Mouse (Mus musculus) CD4-positive naive resting alpha-beta T cell, adult 76 days (primary cell): ENCODE data around the gene Mtfmt. TPM values are rescaled to one million over a fixed set of nuclear protein-coding genes. Genes with fewer than 3 reads are reported as not detected.

Source experiments
- total RNA-seq: library from RNA; stranded (reverse); gene quantifications from one replicate; pipeline ENCODE4 v1.2.4, GENCODE M21; 2023

The Mtfmt gene
- 26.2 TPM for total RNA-seq

DNA sequence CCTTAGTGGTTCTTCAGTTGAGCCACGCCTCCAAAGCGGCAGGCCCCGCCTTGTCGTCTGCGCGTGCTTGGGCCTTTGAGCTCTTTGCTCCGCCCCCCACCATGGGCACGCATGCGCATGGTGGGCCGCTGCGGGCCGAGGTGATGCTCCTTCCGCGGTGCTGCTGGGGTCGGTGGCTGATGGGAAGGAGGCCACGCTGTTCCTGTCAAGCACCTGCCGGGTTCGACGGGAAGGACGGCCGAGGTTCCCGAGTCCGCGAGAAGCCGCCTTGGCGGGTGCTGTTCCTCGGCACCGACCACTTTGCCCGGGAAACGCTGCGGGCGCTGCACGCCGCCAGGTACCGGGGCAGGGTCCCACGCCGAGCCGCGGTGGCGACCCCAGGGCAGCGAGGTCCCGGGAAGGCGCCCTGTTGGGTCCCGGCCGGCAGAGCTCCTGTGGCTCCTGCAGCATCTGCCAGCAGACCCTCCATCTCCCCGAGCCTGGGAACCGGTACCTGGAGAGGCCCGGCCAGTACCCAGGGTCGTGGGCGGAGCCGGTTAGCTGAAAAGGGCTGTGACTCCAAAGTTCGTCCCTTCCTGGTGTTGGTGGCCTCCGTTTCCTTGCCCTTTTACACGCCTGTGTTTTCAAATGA is at the start of gene Mtfmt:
Mtfmt (plus strand) TSS at position 112 of the 631 bp plus-strand sequence.

DNA sequence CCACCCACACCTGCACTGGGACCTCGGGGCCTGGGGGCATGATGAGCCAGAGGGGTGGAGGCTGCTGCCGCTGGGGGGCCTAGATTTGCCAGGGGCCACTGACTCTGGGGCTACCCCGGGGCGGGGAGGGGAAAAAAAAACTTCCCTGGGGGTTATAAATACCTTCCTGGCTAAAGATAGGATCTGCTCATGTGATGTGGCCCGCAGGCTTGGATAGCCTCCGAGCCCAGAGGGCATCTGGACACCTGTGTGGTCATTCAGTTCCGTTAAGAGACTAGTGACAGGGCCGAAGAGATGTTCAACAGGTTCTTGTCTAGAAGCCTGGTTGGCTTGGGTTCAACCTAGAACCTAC is 44.0 kb upstream of the Mtfmt start, which contains the start of gene Kbtbd13:
Kbtbd13 (minus strand) TSS at position 40 of the 352 bp plus-strand sequence.

GRCm38 (mm10) chr9:65398279-65398678 is 37.3 kb upstream of the Mtfmt start, which contains the start of gene Rasl12:
Rasl12 (plus strand) TSS chr9:65398506.

DNA sequence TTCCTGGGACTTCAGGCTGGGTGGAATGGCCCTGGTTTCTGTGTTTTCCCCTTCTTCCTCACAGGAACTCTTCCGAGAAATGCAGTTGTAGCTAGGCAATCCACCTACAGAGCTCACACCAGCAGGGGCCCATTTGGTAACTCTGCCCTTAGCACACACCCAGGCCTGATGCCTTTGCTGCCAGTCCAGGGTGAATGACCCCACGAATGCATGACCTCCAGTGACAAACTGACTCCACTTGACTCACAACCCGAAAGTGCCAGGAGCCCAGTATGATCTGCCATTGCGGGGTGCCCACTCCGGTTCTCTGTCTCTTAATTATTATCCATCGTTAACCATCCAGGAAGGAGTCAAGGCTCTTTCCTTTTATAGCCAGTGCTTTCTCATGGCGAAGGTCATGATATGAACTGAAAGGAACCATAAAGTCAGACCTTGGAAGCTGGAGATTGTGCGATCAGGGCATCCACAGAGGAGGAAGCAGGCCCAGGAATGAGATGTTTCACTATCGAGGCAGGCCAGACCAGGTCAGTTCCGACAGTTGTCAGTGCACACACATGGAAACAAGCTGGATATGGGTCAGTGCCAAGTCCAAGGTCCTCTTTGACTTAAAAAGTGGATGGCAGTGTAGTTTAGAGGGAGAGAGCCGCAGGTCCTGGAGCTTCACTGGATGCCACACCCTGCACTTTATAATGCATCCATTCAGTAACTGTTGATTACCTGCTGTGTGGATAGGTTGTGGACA is 12.7 kb upstream of the Mtfmt start, which contains the start of gene Slc51b:
Slc51b (minus strand) TSS at position 196 of the 742 bp plus-strand sequence.

GRCm38 (mm10) chr9:65460732-65461442 is 25.3 kb downstream of the Mtfmt start, which contains the start of gene Spg21:
Spg21 (plus strand) TSS chr9:65460947.

Other genes with a start within 250 kb of the Mtfmt start
- gene Parp16, start 240.4 kb upstream of the Mtfmt start, total RNA-seq: 5.6 TPM
- not detected for gene Cilp, start 170.6 kb upstream of the Mtfmt start, total RNA-seq
- 21.3 TPM for gene Clpx, start 141.5 kb upstream of the Mtfmt start, total RNA-seq
- gene Pdcd7, start 89.7 kb upstream of the Mtfmt start, total RNA-seq: 16.7 TPM
- 0.88 TPM for gene Ubap1l, start 74.7 kb upstream of the Mtfmt start, total RNA-seq
- not detected for gene Kbtbd13, start 44.1 kb upstream of the Mtfmt start, total RNA-seq
- not detected for gene Rasl12, start 37.3 kb upstream of the Mtfmt start, total RNA-seq
- gene Slc51b, start 12.8 kb upstream of the Mtfmt start, total RNA-seq: not detected
- gene Spg21, start 25.2 kb downstream of the Mtfmt start, total RNA-seq: 57.0 TPM
- gene Ankdd1a, start 84.4 kb downstream of the Mtfmt start, total RNA-seq: not detected
- gene Plekho2, start 144.3 kb downstream of the Mtfmt start, total RNA-seq: 46.0 TPM
- gene Pif1, start 151.4 kb downstream of the Mtfmt start, total RNA-seq: 1.9 TPM
- 0.79 TPM for gene Rbpms2, start 193.9 kb downstream of the Mtfmt start, total RNA-seq
- gene Oaz2, start 232.2 kb downstream of the Mtfmt start, total RNA-seq: 23.4 TPM